Mouse (Mus musculus) olfactory bulb, adult 2 months (tissue): ENCODE measurements at regions not wholly inside any gene's neighbourhood (a gene's known extent, or its start where the extent isn't known, plus 50 kb on each side); places are given as distances from the start of the nearest gene placed in this dataset.

Experiments used
- CTCF ChIP-seq: fragments of 200-500 bp; IDR thresholded peaks from 2 replicates; pipeline ENCODE4 v1.5.1; 2012; ENCODE audit warnings: low read depth, mild to moderate bottlenecking, low read length, moderate library complexity; ENCODE audit not compliant: insufficient read depth
- POLR2A ChIP-seq: fragments of 200-500 bp; IDR thresholded peaks from 2 replicates; pipeline ENCODE4 v1.6.1; 2012; ENCODE audit warnings: mild to moderate bottlenecking, low read depth, low read length, moderate library complexity; ENCODE audit not compliant: insufficient read depth

GRCm38 (mm10) chr9:33238846-33239245 is 602.8 kb downstream of the Ets1 start:
- TF ChIP-seq POLR2A (no peak), CTCF (no peak)
